Mouse (Mus musculus) liver, adult 2 months (tissue): ENCODE results near the gene Cdk8.

ENCODE experiments used
- CTCF ChIP-seq: fragments of 200-500 bp; IDR thresholded peaks from 2 replicates; pipeline ENCODE4 v1.5.1; 2011; ENCODE audit warnings: low read depth, low read length, control low read depth
- POLR2A ChIP-seq: fragments of 200-500 bp; IDR thresholded peaks from 2 replicates; pipeline ENCODE4 v1.6.1; 2011; ENCODE audit warnings: low read length, control low read depth; ENCODE audit not compliant: insufficient read depth; ENCODE audit errors: extremely low read depth

- TF ChIP-seq POLR2A (no peak), CTCF (no peak)
These were observed 118.2 kb downstream of the Cdk8 start for GRCm38 (mm10) chr5:146349183-146349582.
